Mouse (Mus musculus) brain, embryonic 14.5 days (tissue): ENCODE data around the gene Ifi27l2b.

Source experiments
- CTCF ChIP-seq: fragments of 200-500 bp; IDR thresholded peaks from 2 replicates; pipeline ENCODE4 v1.5.1; 2012; ENCODE audit warnings: inconsistent platforms, mild to moderate bottlenecking, moderate library complexity, borderline replicate concordance; ENCODE audit not compliant: insufficient read depth, insufficient read length; ENCODE audit errors: extremely low read depth
- POLR2A ChIP-seq: fragments of 200-500 bp; IDR thresholded peaks from 2 replicates; pipeline ENCODE4 v1.6.1; 2012; ENCODE audit warnings: mild to moderate bottlenecking, inconsistent platforms, borderline replicate concordance; ENCODE audit not compliant: poor library complexity, insufficient read depth, insufficient read length, severe bottlenecking; ENCODE audit errors: extremely low read depth

DNA sequence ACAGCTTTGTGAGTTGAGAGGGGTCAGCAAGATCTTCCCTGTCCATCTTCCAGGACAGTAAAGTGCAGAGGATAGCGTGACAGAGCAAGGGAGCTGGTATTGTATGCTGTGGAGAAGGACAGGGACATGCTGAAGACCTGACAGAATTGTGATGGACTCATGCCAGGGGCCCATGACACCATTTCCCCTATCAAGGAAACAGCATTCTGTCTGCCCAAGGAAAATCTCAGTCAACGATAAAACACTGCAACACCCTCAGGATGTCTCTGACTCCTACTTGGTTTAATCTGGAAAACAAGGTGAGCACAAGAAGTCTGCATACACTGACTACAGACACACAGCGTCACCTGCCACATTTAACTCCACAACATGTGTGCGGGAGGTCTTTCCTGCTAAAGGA is 49.3 kb downstream of the Ifi27l2b start, which contains the start of gene 9330161L09Rik:
- TF ChIP-seq CTCF (no peak), POLR2A (no peak)
